Mouse (Mus musculus) CH12.LX (cell line): ENCODE measurements around the gene Birc7. TPM values are rescaled to one million over a fixed set of nuclear protein-coding genes. Genes with fewer than 3 reads are reported as not detected.

Experiments used
- DNase-seq: peaks from one replicate; pipeline ENCODE4 v3.0.0-alpha.2; 2013; ENCODE audit errors: extremely low read depth
- H3K27ac ChIP-seq: 2 replicates; pipeline ENCODE4 v1.5.1; 2012; ENCODE audit warnings: low read depth, mild to moderate bottlenecking, control low read depth, moderate library complexity; ENCODE audit not compliant: insufficient read depth
- H3K27me3 ChIP-seq: replicated peaks from 2 replicates; pipeline ENCODE3; 2012; ENCODE audit warnings: inconsistent platforms
- H3K36me3 ChIP-seq, 2 experiments: replicated peaks in 1 of 2; 2 replicates each; pipeline versions ENCODE3 to v1.6.1; 2012; ENCODE audit warnings: inconsistent platforms in 1 of 2, low read length in 1 of 2, mild to moderate bottlenecking in 1 of 2, mixed read lengths in 1 of 2, moderate library complexity in 1 of 2; ENCODE audit not compliant: control insufficient read depth in 1 of 2, insufficient read depth in 1 of 2
- H3K4me1 ChIP-seq, 2 experiments: 2 replicates each; pipeline ENCODE4 v1.6.1; 2012; ENCODE audit warnings: inconsistent platforms in 1 of 2, moderate library complexity in 1 of 2; ENCODE audit not compliant: insufficient read depth in 2 of 2, control insufficient read depth in 1 of 2
- H3K4me2 ChIP-seq: 2 replicates; pipeline ENCODE4 v1.6.1; 2012; ENCODE audit warnings: low read depth, mild to moderate bottlenecking, control low read depth; ENCODE audit not compliant: poor library complexity, insufficient read depth, severe bottlenecking
- H3K4me3 ChIP-seq, 3 experiments: fragments of 150-350 bp in 1 of 3; sonication (generic) in 1 of 3; replicated peaks in 1 of 3; 2 replicates each; pipeline versions ENCODE3 to v1.5.1; 2011 to 2012; ENCODE audit warnings: low read depth in 2 of 3, low read length in 2 of 3, mild to moderate bottlenecking in 2 of 3, moderate library complexity in 2 of 3, control low read depth in 1 of 3, improper control_type of control experiment in 1 of 3, inconsistent platforms in 1 of 3, mixed read lengths in 1 of 3; ENCODE audit not compliant: poor library complexity in 1 of 3
- H3K79me2 ChIP-seq: replicated peaks from 2 replicates; pipeline ENCODE4 v1.6.1; 2012; ENCODE audit warnings: mild to moderate bottlenecking, moderate library complexity; ENCODE audit not compliant: control insufficient read depth, poor library complexity, insufficient read depth, severe bottlenecking; ENCODE audit errors: extremely low read depth
- H3K9ac ChIP-seq: 2 replicates; pipeline ENCODE4 v1.6.1; 2012; ENCODE audit warnings: low read depth, mild to moderate bottlenecking, control low read depth, moderate library complexity; ENCODE audit not compliant: insufficient read depth
- H3K9me3 ChIP-seq: replicated peaks from 2 replicates; pipeline ENCODE3; 2012; ENCODE audit warnings: low read length, inconsistent platforms, mixed read lengths
- BHLHE40 ChIP-seq: IDR thresholded peaks from 2 replicates; pipeline ENCODE4 v1.6.1; 2011; ENCODE audit warnings: mild to moderate bottlenecking, low read depth, low read length, improper control_type of control experiment
- CTCF ChIP-seq, 2 experiments: IDR thresholded peaks in 1 of 2; conservative IDR thresholded peaks in 1 of 2; 2 replicates each; pipeline ENCODE4 v1.5.1; 2011 to 2012; ENCODE audit warnings: low read depth in 2 of 2, low read length in 2 of 2, improper control_type of control experiment in 1 of 2, inconsistent platforms in 1 of 2, mild to moderate bottlenecking in 1 of 2, moderate library complexity in 1 of 2
- E2F4 ChIP-seq: IDR thresholded peaks from 2 replicates; pipeline ENCODE4 v1.6.1; 2011; ENCODE audit warnings: low read depth, low read length, improper control_type of control experiment; ENCODE audit not compliant: insufficient replicate concordance
- ETS1 ChIP-seq: conservative IDR thresholded peaks from 2 replicates; pipeline ENCODE4 v1.6.1; 2012; ENCODE audit warnings: low read depth, mild to moderate bottlenecking, inconsistent platforms, low read length, improper control_type of control experiment, moderate library complexity
- GABPA ChIP-seq: IDR thresholded peaks from 2 replicates; pipeline ENCODE4 v1.6.1; 2012; ENCODE audit warnings: low read depth, low read length, improper control_type of control experiment, inconsistent platforms; ENCODE audit not compliant: insufficient replicate concordance
- HCFC1 ChIP-seq: IDR thresholded peaks from 2 replicates; pipeline ENCODE4 v1.6.1; 2012; ENCODE audit warnings: low read depth, mild to moderate bottlenecking, inconsistent platforms, low read length, improper control_type of control experiment
- IRF4 ChIP-seq: IDR thresholded peaks from 2 replicates; pipeline ENCODE4 v1.6.1; 2014; ENCODE audit warnings: low read depth, mild to moderate bottlenecking, inconsistent platforms, low read length, improper control_type of control experiment
- JUN ChIP-seq: IDR thresholded peaks from 2 replicates; pipeline ENCODE4 v1.6.1; 2011; ENCODE audit warnings: low read depth, mild to moderate bottlenecking, low read length, improper control_type of control experiment, moderate library complexity; ENCODE audit not compliant: insufficient read depth
- JUND ChIP-seq: conservative IDR thresholded peaks from 2 replicates; pipeline ENCODE4 v1.6.1; 2011; ENCODE audit warnings: low read depth, low read length, improper control_type of control experiment
- KAT2A ChIP-seq: IDR thresholded peaks from 2 replicates; pipeline ENCODE4 v1.6.1; 2012; ENCODE audit warnings: low read length, improper control_type of control experiment, inconsistent platforms; ENCODE audit not compliant: insufficient replicate concordance
- MAFK ChIP-seq: IDR thresholded peaks from 2 replicates; pipeline ENCODE4 v1.6.1; 2011; ENCODE audit warnings: low read length, improper control_type of control experiment; ENCODE audit not compliant: insufficient replicate concordance
- MAZ ChIP-seq: IDR thresholded peaks from 2 replicates; pipeline ENCODE4 v1.6.1; 2012; ENCODE audit warnings: low read depth, mild to moderate bottlenecking, inconsistent platforms, low read length, improper control_type of control experiment, moderate library complexity
- MEF2A ChIP-seq: IDR thresholded peaks from 2 replicates; pipeline ENCODE4 v1.6.1; 2014; ENCODE audit warnings: low read depth, mild to moderate bottlenecking, inconsistent platforms, low read length, improper control_type of control experiment, borderline replicate concordance
- MXI1 ChIP-seq: IDR thresholded peaks from 2 replicates; pipeline ENCODE4 v1.6.1; 2011; ENCODE audit warnings: mild to moderate bottlenecking, low read depth, low read length, improper control_type of control experiment
- NELFE ChIP-seq: IDR thresholded peaks from 2 replicates; pipeline ENCODE4 v1.6.1; 2011; ENCODE audit warnings: low read depth, low read length, improper control_type of control experiment
- POLR2A ChIP-seq: IDR thresholded peaks from 2 replicates; pipeline ENCODE4 v1.6.1; 2011; ENCODE audit warnings: low read depth, mild to moderate bottlenecking, improper control_type of control experiment, low read length
- SIN3A ChIP-seq: IDR thresholded peaks from 2 replicates; pipeline ENCODE4 v1.6.1; 2012; ENCODE audit warnings: low read length, improper control_type of control experiment, inconsistent platforms
- SMC3 ChIP-seq: IDR thresholded peaks from 2 replicates; pipeline ENCODE4 v1.6.1; 2011; ENCODE audit warnings: low read depth, low read length, improper control_type of control experiment
- TBP ChIP-seq: conservative IDR thresholded peaks from 2 replicates; pipeline ENCODE4 v1.6.1; 2011; ENCODE audit warnings: low read depth, low read length, improper control_type of control experiment
- TCF12 ChIP-seq: IDR thresholded peaks from 2 replicates; pipeline ENCODE4 v1.6.1; 2014; ENCODE audit warnings: low read depth, mild to moderate bottlenecking, inconsistent platforms, low read length, improper control_type of control experiment
- UBTF ChIP-seq: IDR thresholded peaks from 2 replicates; pipeline ENCODE4 v1.6.1; 2012; ENCODE audit warnings: low read depth, mild to moderate bottlenecking, inconsistent platforms, low read length, improper control_type of control experiment, moderate library complexity
- USF1 ChIP-seq: IDR thresholded peaks from 2 replicates; pipeline ENCODE4 v1.6.1; 2014; ENCODE audit warnings: low read depth, mild to moderate bottlenecking, inconsistent platforms, low read length, improper control_type of control experiment
- ZNF384 ChIP-seq: IDR thresholded peaks from 2 replicates; pipeline ENCODE4 v1.6.1; 2012; ENCODE audit warnings: low read depth, low read length, improper control_type of control experiment, inconsistent platforms
- dilution Hi-C: fragments of 300-500 bp; cut with MboI; formaldehyde crosslinking; loops from 2 replicates; pipeline ENCODE4 v1.14.3; 2020; ENCODE audit warnings: low sequenced_read_pairs; ENCODE audit not compliant: extremely low pct_unique_long_range_greater_than_20kb, extremely low pct_ligation_motif_present
- in situ Hi-C: fragments of 300-500 bp; cut with MboI; formaldehyde crosslinking; loops from 3 replicates; pipeline ENCODE4 v1.14.3; 2019; ENCODE audit warnings: low sequenced_read_pairs, low pct_ligation_motif_present, low pct_unique_long_range_greater_than_20kb, mixed read lengths
- polyA plus RNA-seq: library from polyadenylated mRNA; unstranded; fragments of >175 nt; gene quantifications from 2 replicates; pipeline ENCODE4 v1.2.1, GENCODE M21; 2012; ENCODE audit warnings: low read depth; ENCODE audit not compliant: insufficient read length
- total RNA-seq, 2 experiments: library from RNA; depleted of rRNA; stranded (reverse); fragments of 300-350 nt in 1 of 2; fragments of >200 nt in 1 of 2; gene quantifications; 2 replicates each; pipeline ENCODE4 v1.2.3; 2012 to 2014

Gene Birc7
- total and polyA plus RNA-seq, 3 experiments: not detected

- DNase-seq: peak; percentile 25
- H3K27me3 ChIP-seq: peaks cover 28% of the 10 kb centered on the region
- H3K79me2 ChIP-seq: no peaks in the 10 kb centered on the region
- no peak overlapping the region for H3K9ac ChIP-seq
- peaks cover 43% of the 10 kb centered on the region for H3K9me3 ChIP-seq
- dilution Hi-C loops: no loop called here
- TF ChIP-seq MAFK (no peak), ZNF384 (peak; percentile 34; the same call in 1 of the 2 replicates), SMC3 (0 out of 2 replicates have a peak, but pooled peaks have one; percentile 19), CTCF (conservative IDR thresholded peaks at IDR 0.05 in 1 of 2, IDR thresholded peaks at IDR 0.05 in 1 of 2; ENCODE audit: low read depth in 2 of 2, low read length in 2 of 2) (peak in 1 of 2 experiments; percentile 56; a peak in 2 of 4 replicates)
- TF ChIP-seq, all 38 proteins: peak for 3
- no peaks in the 10 kb centered on the region for H3K36me3 ChIP-seq
- H3K27ac ChIP-seq: no peak overlapping the region
- no peak overlapping the region for H3K4me2 ChIP-seq
- no peaks in the 10 kb centered on the region for H3K4me1 ChIP-seq
- in situ Hi-C loops: no loop called here
- H3K4me3 ChIP-seq: no peak overlapping the region
Observed at GRCm38 (mm10) chr2:180894734-180895133, 34.1 kb upstream of the Birc7 start.

- TF ChIP-seq UBTF (no peak), ETS1 (no peak), MXI1 (no peak), TBP (no peak), GABPA (no peak), E2F4 (no peak), NELFE (no peak), ZNF384 (no peak), MAZ (no peak), BHLHE40 (no peak), TCF12 (no peak), KAT2A (no peak), HCFC1 (no peak), IRF4 (no peak), MEF2A (no peak), POLR2A (no peak), JUN (no peak), JUND (no peak), SIN3A (no peak), USF1 (no peak)
- Histone ChIP-seq H3K27me3 (peaks cover 28% of the 10 kb centered on the region), H3K36me3 (no peaks in the 10 kb centered on the region), H3K9me3 (peaks cover 43% of the 10 kb centered on the region), H3K4me3 (no peak overlapping the region), H3K79me2 (no peaks in the 10 kb centered on the region), H3K9ac (no peak overlapping the region), H3K4me1 (no peaks in the 10 kb centered on the region), H3K27ac (no peak overlapping the region), H3K4me2 (no peak overlapping the region)
- dilution Hi-C loops: no loop called here
- DNase-seq: no peak
- in situ Hi-C loops: no loop called here
Observed at GRCm38 (mm10) chr2:180895321-180895720, 33.5 kb upstream of the Birc7 start.
